Comparison of ENCODE assay signal across 8 mouse cellular contexts in the genomic region with DNA sequence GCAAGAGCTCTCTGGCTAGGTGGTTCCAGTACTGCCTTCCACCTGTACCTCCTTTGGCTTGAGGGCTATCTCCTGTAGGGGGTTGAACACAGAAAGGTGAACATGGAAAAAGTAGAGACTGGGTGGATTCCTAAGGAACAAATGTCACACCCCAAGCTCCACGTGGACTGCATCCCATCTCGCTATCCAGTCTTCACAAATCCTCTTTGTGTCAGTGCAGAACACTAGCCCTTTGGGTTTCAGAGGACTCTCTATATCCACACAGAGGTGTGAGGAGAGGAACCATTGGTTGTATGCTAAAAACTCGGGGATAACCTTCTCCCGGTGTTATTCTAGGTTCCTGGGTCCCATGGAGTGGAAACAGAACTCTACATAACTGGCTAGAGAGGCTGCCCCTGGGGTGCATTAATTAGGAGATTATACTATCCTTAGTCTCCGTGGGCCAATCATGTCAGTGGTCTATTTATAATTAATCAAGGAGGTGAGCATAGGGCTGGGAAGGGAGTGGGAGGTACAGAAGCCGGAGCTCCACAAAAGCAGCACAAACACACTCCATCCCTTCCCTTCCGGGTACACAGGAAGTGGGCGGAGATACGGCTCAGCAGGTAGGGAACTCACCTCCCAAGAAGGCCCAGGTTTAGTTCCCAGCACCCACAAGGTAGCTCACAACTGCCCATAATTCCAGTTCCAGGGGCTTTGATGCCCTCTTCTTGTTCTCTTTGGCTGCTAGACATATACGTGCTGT. TPM values are rescaled to one million over a fixed set of nuclear protein-coding genes. Genes with fewer than 3 reads are reported as not detected.
DNase-seq lines count a peak whose midpoint lies in the region; ATAC-seq and TF ChIP-seq lines count a peak whose summit lies in the region.

No protein-coding gene starts in this region.

- intact Hi-C loops in left cerebral cortex, postnatal 25 days (cut with DNase I): no loop called here

- peak overlapping the region; percentile 70 for H3K4me2 ChIP-seq in lung, embryonic 16.5 days (ENCODE audit: low read depth, low read length)
- peak overlapping the region; percentile 44 for H3K4me2 ChIP-seq in limb, embryonic 11.5 days (ENCODE audit: low read depth, severe bottlenecking)

- no peak for TF ChIP-seq CTCF in small intestine, adult 2 months (IDR thresholded peaks at IDR 0.05; ENCODE audit: extremely low read depth, insufficient read length, insufficient replicate concordance, low read depth, low read length)

- 49% methylated on average over 10 of the region's 10 CpGs for WGBS in lung, embryonic 16.5 days
- WGBS in limb, embryonic 11.5 days: 56% methylated on average over 10 of the region's 10 CpGs
- 55% methylated on average over 10 of the region's 10 CpGs for WGBS in small intestine, adult 2 months

- peak overlapping the region; percentile 62 for H3K9ac ChIP-seq in lung, embryonic 16.5 days (ENCODE audit: low read length)
- peak overlapping the region; percentile 27; the same call in 1 of the 2 replicates for H3K9ac ChIP-seq in limb, embryonic 11.5 days (ENCODE audit: low read length)

- TF ChIP-seq POLR2A in small intestine, adult 2 months (IDR thresholded peaks at IDR 0.05; ENCODE audit: low read depth, low read length): no peak

- H3K4me3 ChIP-seq in lung, embryonic 16.5 days (ENCODE audit: low read length): 0 out of 2 replicates have a peak overlapping the region, but pooled peaks have one; percentile 11
- H3K4me3 ChIP-seq in limb, embryonic 11.5 days (ENCODE audit: low read depth, low read length): peak overlapping the region; percentile 12; the same call in 1 of the 2 replicates
- H3K4me3 ChIP-seq in small intestine, adult 2 months (ENCODE audit: low read depth, low read length): no peak overlapping the region

- no peak for ATAC-seq in lung, embryonic 16.5 days (ENCODE audit: low read depth)
- peak; percentile 3; the same call in 1 of the 2 replicates for ATAC-seq in erythroblast, adult 5-6 weeks (replicated peaks; ENCODE audit: low FRiP score, poor library complexity, severe bottlenecking)
- no peak; the same call in 1 of the 2 replicates for ATAC-seq in limb, embryonic 11.5 days (ENCODE audit: insufficient number of reproducible peaks, low FRiP score, low TSS enrichment, low read depth)

- no peaks in the 10 kb centered on the region for H3K27me3 ChIP-seq in lung, embryonic 16.5 days (ENCODE audit: control insufficient read depth, insufficient read depth, low read depth, low read length)
- no peaks in the 10 kb centered on the region for H3K27me3 ChIP-seq in limb, embryonic 11.5 days (ENCODE audit: control insufficient read depth, insufficient read depth, low read length)
- H3K27me3 ChIP-seq in small intestine, adult 2 months (ENCODE audit: control insufficient read depth, insufficient read depth, low read length): no peaks in the 10 kb centered on the region

- no peaks in the 10 kb centered on the region for H3K9me3 ChIP-seq in lung, embryonic 16.5 days (ENCODE audit: control insufficient read depth, low read length)
- H3K9me3 ChIP-seq in limb, embryonic 11.5 days (ENCODE audit: control insufficient read depth, low read length): no peaks in the 10 kb centered on the region

- H3K4me1 ChIP-seq in lung, embryonic 16.5 days (replicated peaks; ENCODE audit: control insufficient read depth, insufficient read depth, low read length): peaks cover 25% of the 10 kb centered on the region
- peaks cover 19% of the 10 kb centered on the region for H3K4me1 ChIP-seq in limb, embryonic 11.5 days (ENCODE audit: control insufficient read depth, insufficient read depth, low read length)
- peaks cover 21% of the 10 kb centered on the region for H3K4me1 ChIP-seq in small intestine, adult 2 months (ENCODE audit: control insufficient read depth, insufficient read depth, insufficient read length, low read length)

- no peak for DNase-seq in lung, postnatal 4 days
- DNase-seq in limb, embryonic 11.5 days (ENCODE audit: low spot score): no peak
- DNase-seq in left cerebral cortex, postnatal 25 days (ENCODE audit: low spot score in 2 of 2): no peak
- DNase-seq in cerebellum, postnatal 10 days: no peak
- no peak for DNase-seq in natural killer cell, adult 2 months (ENCODE audit: low spot score in 2 of 2)

- H3K36me3 ChIP-seq in lung, embryonic 16.5 days (ENCODE audit: control insufficient read depth, insufficient read depth, low read length): no peaks in the 10 kb centered on the region
- no peaks in the 10 kb centered on the region for H3K36me3 ChIP-seq in limb, embryonic 11.5 days (ENCODE audit: control insufficient read depth, insufficient read depth, low read length)
- H3K36me3 ChIP-seq in small intestine, adult 2 months (ENCODE audit: control insufficient read depth, insufficient read depth, low read length): no peaks in the 10 kb centered on the region

- H3K27ac ChIP-seq in lung, embryonic 16.5 days (ENCODE audit: low read length): peak overlapping the region; percentile 97
- peak overlapping the region; percentile 92 for H3K27ac ChIP-seq in limb, embryonic 11.5 days (replicated peaks; ENCODE audit: low read depth, low read length)
- peak overlapping the region; percentile 48 for H3K27ac ChIP-seq in small intestine, adult 2 months (ENCODE audit: insufficient read depth, low read depth, low read length)

RNA-seq across cellular contexts. Expression of gene Chd4, which starts 5.3 kb away (rescaled TPM):
- 58.2 and 59.4 TPM in 2 replicates for polyA plus RNA-seq in lung, embryonic 16.5 days (2015; fragmentation: Nextera tagmentation; extraction: Ambion mirVana)
- total RNA-seq in erythroblast, adult 5-6 weeks (2015; ENCODE audit: low replicate concordance): 31.8 and 50.0 TPM in 2 replicates
- total RNA-seq in erythroblast, adult 5-6 weeks (2017; ENCODE audit: low replicate concordance): 70.6 and 102 TPM in 2 replicates
- polyA plus RNA-seq in limb, embryonic 11.5 days (2014; fragmentation: Nextera tagmentation; extraction: Ambion mirVana): 110 and 117 TPM in 2 replicates
- 39.9 and 64.3 TPM in 2 replicates for polyA plus RNA-seq in small intestine, adult 2 months (2012; rRNA removed)
- 100 to 1,000 TPM; 154 to 161 TPM for total RNA-seq in left cerebral cortex, postnatal 25 days (2021)

RNA-seq across cellular contexts. Expression of gene Lpar5, which starts 22.8 kb away (rescaled TPM):
- 0.45 and 0.49 TPM in 2 replicates for polyA plus RNA-seq in lung, embryonic 16.5 days (2015; fragmentation: Nextera tagmentation; extraction: Ambion mirVana)
- total RNA-seq in erythroblast, adult 5-6 weeks (2015; ENCODE audit: low replicate concordance): 3.1 TPM in 1 of 2 replicates, not detected in the other
- 0.60 TPM in 1 of 2 replicates, not detected in the other for total RNA-seq in erythroblast, adult 5-6 weeks (2017; ENCODE audit: low replicate concordance)
- 0.32 TPM in 1 of 2 replicates, not detected in the other for polyA plus RNA-seq in limb, embryonic 11.5 days (2014; fragmentation: Nextera tagmentation; extraction: Ambion mirVana)
- polyA plus RNA-seq in small intestine, adult 2 months (2012; rRNA removed): 133 and 223 TPM in 2 replicates
- total RNA-seq in left cerebral cortex, postnatal 25 days (2021): under 1 TPM; 0.60 to 0.96 TPM

RNA-seq across cellular contexts. Expression of gene Acrbp, which starts 41.0 kb away (rescaled TPM):
- 12.9 and 16.4 TPM in 2 replicates for polyA plus RNA-seq in lung, embryonic 16.5 days (2015; fragmentation: Nextera tagmentation; extraction: Ambion mirVana)
- total RNA-seq in erythroblast, adult 5-6 weeks (2015; ENCODE audit: low replicate concordance): 3.3 TPM in 1 of 2 replicates, not detected in the other
- total RNA-seq in erythroblast, adult 5-6 weeks (2017; ENCODE audit: low replicate concordance): 7.0 and 11.6 TPM in 2 replicates
- polyA plus RNA-seq in limb, embryonic 11.5 days (2014; fragmentation: Nextera tagmentation; extraction: Ambion mirVana): 13.3 and 16.1 TPM in 2 replicates
- 7.5 and 18.2 TPM in 2 replicates for polyA plus RNA-seq in small intestine, adult 2 months (2012; rRNA removed)
- 10 to 100 TPM in 1 of 2 experiments, 1 to 10 TPM in 1; 8.4 to 12.3 TPM for total RNA-seq in left cerebral cortex, postnatal 25 days (2021)

RNA-seq across cellular contexts. Expression of gene Nop2, which starts 41.2 kb away (rescaled TPM):
- polyA plus RNA-seq in lung, embryonic 16.5 days (2015; fragmentation: Nextera tagmentation; extraction: Ambion mirVana): 44.5 and 52.5 TPM in 2 replicates
- 4.8 and 6.7 TPM in 2 replicates for total RNA-seq in erythroblast, adult 5-6 weeks (2015; ENCODE audit: low replicate concordance)
- total RNA-seq in erythroblast, adult 5-6 weeks (2017; ENCODE audit: low replicate concordance): 10.5 and 11.8 TPM in 2 replicates
- polyA plus RNA-seq in limb, embryonic 11.5 days (2014; fragmentation: Nextera tagmentation; extraction: Ambion mirVana): 71.4 and 76.3 TPM in 2 replicates
- 6.5 and 7.8 TPM in 2 replicates for polyA plus RNA-seq in small intestine, adult 2 months (2012; rRNA removed)
- total RNA-seq in left cerebral cortex, postnatal 25 days (2021): 10 to 100 TPM; 27.1 to 28.0 TPM

RNA-seq across cellular contexts. Expression of gene Ing4, which starts 51.0 kb away (rescaled TPM):
- 141 and 142 TPM in 2 replicates for polyA plus RNA-seq in lung, embryonic 16.5 days (2015; fragmentation: Nextera tagmentation; extraction: Ambion mirVana)
- total RNA-seq in erythroblast, adult 5-6 weeks (2015; ENCODE audit: low replicate concordance): 7.1 and 7.9 TPM in 2 replicates
- 27.7 and 35.7 TPM in 2 replicates for total RNA-seq in erythroblast, adult 5-6 weeks (2017; ENCODE audit: low replicate concordance)
- polyA plus RNA-seq in limb, embryonic 11.5 days (2014; fragmentation: Nextera tagmentation; extraction: Ambion mirVana): 128 and 134 TPM in 2 replicates
- polyA plus RNA-seq in small intestine, adult 2 months (2012; rRNA removed): 14.2 and 32.7 TPM in 2 replicates
- total RNA-seq in left cerebral cortex, postnatal 25 days (2021): 10 to 100 TPM; 54.0 to 62.1 TPM

Comparison
In these comparisons a context has a peak if more than half of its experiments do, and no peak if none do; other contexts are left out.
1. RNA of gene Lpar5, which starts 22.8 kb away (polyA plus RNA-seq): 133 to 223 TPM in small intestine, adult 2 months; 0.45 to 0.49 TPM in lung, embryonic 16.5 days and 0.32 TPM in limb, embryonic 11.5 days; every median in the first group is over 10 times any median in the second.
2. Peak in every context shown above with its lines, with median percentiles within 50 percentile points of each other: H3K27ac ChIP-seq.